Mouse (Mus musculus): ENCODE results near the gene Cnot6. TPM values are rescaled to one million over a fixed set of nuclear protein-coding genes. Genes with fewer than 3 reads are reported as not detected.

Cnot6 gene
- 73.1 and 76.0 TPM in 2 replicates for polyA plus RNA-seq (2014; fragmentation: Nextera tagmentation; extraction: Ambion mirVana)

DNA sequence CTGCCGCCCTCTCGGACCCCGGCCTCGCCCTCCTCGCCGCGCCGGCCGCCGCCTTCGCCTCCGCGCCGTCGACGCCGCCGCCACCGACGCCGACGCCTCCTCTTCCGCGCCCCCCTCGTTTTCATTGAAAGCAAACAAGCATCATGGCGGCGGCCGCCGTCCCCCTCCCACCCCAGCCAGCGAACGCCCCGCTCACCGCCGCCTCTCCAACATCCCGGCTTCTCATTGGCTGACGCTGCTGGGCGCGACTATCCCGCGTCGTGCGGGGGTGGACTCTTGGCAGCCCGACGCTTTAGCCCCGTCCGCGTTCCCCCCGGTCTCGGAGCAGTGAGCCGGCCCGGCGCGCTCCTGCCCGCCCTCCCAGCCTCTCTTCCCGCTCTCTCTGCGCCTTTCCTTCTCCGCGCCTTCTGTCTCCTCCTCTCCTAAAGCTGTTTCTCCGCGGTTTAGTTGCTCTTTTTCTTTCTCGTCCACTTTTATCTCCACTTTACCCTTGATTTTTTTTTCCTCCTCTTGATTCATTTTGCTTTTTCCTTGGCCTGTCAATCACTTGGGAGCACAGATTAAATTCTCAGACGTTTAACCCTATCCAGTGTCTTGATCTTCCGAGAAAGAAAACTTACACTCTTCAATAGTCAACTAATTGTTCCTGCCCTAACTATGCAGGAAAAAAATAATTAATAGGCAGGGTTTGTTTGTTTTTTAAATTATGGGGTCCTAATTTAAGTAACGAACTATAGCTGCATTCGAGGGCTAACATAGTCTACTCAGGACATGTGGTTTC, at the start of gene Cnot6:
Cnot6 (minus strand) TSS at position 169 of the 781 bp plus-strand sequence.
- Histone ChIP-seq H3K9me3 (ENCODE audit: low read depth, low read length) (no peaks in the 10 kb centered on the region), H3K36me3 (ENCODE audit: insufficient read depth) (peaks cover 10% of the 10 kb centered on the region; the same call in 1 of the 2 replicates), H3K4me1 (ENCODE audit: insufficient read depth) (0 out of 2 replicates have a peak, but pooled peaks cover 3% of the 10 kb centered on the region), H3K27me3 (ENCODE audit: insufficient read depth, low read length) (no peaks in the 10 kb centered on the region), H3K27ac (ENCODE audit: low read depth) (peak within 1 kb of the TSS; percentile 96), H3K9ac (peak within 1 kb of the TSS; percentile 98), H3K4me3 (ENCODE audit: low read depth, low read length) (peak within 1 kb of the TSS; percentile 99), H3K4me2 (peak within 1 kb of the TSS; percentile 69)
- peak; percentile 99 for DNase-seq
- under 1% methylated on average over 65 of the region's 65 CpGs for WGBS
- no peak for TF ChIP-seq CTCF (IDR thresholded peaks at IDR 0.05; ENCODE audit: low read depth)
- ATAC-seq (ENCODE audit: insufficient read depth) = peak; percentile 97

DNA sequence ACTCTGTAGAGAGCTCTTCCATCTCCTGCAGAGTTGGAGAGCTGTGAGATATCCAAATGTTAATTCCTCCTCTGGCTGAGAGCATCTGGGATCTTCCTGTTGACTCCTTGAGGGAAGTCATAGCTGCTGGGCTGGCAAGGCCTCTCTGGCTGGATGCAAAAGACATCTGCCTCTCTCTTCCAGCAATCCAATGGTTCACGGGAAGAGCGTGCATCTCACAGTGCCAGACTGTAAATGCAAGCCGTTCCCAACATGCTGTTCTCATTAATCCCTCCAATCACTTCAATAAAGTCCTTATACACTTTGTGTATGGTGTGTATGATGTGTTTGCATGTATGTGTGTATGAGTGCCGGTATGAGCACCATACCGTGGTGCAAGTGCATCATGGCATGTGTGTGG, 48.6 kb upstream of the Cnot6 start:
- Histone ChIP-seq H3K4me2 (no peak overlapping the region), H3K27ac (ENCODE audit: low read depth) (no peak overlapping the region), H3K27me3 (ENCODE audit: insufficient read depth, low read length) (no peaks in the 10 kb centered on the region), H3K9me3 (ENCODE audit: low read depth, low read length) (no peaks in the 10 kb centered on the region), H3K9ac (no peak overlapping the region), H3K4me3 (ENCODE audit: low read depth, low read length) (no peak overlapping the region), H3K4me1 (ENCODE audit: insufficient read depth) (no peaks in the 10 kb centered on the region), H3K36me3 (ENCODE audit: insufficient read depth) (no peaks in the 10 kb centered on the region)
- DNase-seq (no peak), ATAC-seq (ENCODE audit: insufficient read depth) (no peak)
- no peak for TF ChIP-seq CTCF (IDR thresholded peaks at IDR 0.05; ENCODE audit: low read depth)
- 81% methylated on average over 5 of the region's 5 CpGs for WGBS

DNA sequence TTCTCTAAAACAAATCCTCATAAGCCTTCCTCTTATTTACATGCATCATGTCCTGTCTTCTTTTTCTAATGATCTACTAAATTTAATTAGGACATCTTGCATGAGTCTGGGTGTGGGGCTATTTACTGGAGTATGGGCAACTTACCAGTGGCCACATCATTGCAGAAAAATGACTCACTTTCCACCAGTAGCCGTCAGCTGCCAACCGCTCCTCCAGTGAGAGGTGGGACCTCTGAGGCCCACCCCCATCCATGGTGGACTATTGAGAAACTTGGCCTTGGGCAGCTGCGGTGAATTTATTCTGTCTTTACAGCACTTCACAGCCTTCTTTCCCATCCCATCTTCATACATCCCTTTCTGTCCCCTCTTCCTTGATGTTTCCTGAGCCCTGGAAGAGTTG, 45.6 kb upstream of the Cnot6 start:
- 88% methylated on average over 3 of the region's 3 CpGs for WGBS
- ATAC-seq (ENCODE audit: insufficient read depth) = no peak

DNA sequence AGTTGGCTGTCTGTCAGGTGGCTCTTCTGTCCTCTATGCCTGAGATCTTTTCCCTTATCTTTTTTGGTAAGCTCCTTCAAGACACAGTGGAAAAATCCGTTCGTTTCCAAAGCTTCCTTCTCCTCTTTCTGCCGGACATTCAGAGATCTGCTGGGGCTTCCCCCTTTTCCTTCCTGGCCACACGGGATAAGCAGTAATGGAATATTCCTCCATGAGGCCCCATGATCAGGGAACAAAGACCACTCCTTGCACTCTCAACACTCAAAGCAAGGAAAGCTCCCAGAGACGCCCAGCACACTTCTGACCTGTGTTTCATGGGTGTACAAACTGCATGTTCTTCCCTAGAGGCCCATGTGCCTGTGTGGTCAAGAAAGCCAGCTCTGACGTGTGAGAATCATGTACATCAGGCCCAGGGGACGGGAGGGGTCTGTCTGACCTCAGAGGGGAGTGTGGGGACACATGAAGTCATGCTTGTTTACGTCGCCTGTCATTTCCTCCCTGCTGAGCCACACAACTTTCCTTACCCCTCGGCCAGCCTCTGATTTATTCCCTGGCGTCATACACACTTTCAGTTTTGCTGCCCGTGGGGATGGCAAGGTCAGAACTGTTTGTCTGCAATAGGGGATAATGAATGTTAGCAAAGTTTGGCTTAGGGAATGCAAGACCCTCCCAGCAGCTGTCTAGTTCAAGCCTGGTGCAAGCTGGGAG, 42.6 kb upstream of the Cnot6 start:
- WGBS = 16% methylated on average over 12 of the region's 12 CpGs
- no peak overlapping the region for H3K9ac ChIP-seq
- no peak for TF ChIP-seq CTCF (IDR thresholded peaks at IDR 0.05; ENCODE audit: low read depth)
- H3K4me3 ChIP-seq (ENCODE audit: low read depth, low read length) = no peak overlapping the region
- peaks cover 7% of the 10 kb centered on the region for H3K4me1 ChIP-seq (ENCODE audit: insufficient read depth)
- no peaks in the 10 kb centered on the region for H3K27me3 ChIP-seq (ENCODE audit: insufficient read depth, low read length)
- no peaks in the 10 kb centered on the region for H3K9me3 ChIP-seq (ENCODE audit: low read depth, low read length)
- H3K36me3 ChIP-seq (ENCODE audit: insufficient read depth) = no peaks in the 10 kb centered on the region
- peak overlapping the region; percentile 15; the same call in 1 of the 2 replicates for H3K4me2 ChIP-seq
- DNase-seq = peak; percentile 80
- peak overlapping the region; percentile 76; the same call in 1 of the 2 replicates for H3K27ac ChIP-seq (ENCODE audit: low read depth)
- peak; percentile 91 for ATAC-seq (ENCODE audit: insufficient read depth)

More for the DNA sequence above, 45.6 kb upstream of the Cnot6 start:
- DNase-seq = no peak
- Histone ChIP-seq H3K27ac (ENCODE audit: low read depth) (no peak overlapping the region), H3K4me2 (no peak overlapping the region), H3K4me1 (ENCODE audit: insufficient read depth) (peaks cover 7% of the 10 kb centered on the region), H3K36me3 (ENCODE audit: insufficient read depth) (no peaks in the 10 kb centered on the region), H3K9me3 (ENCODE audit: low read depth, low read length) (no peaks in the 10 kb centered on the region), H3K27me3 (ENCODE audit: insufficient read depth, low read length) (no peaks in the 10 kb centered on the region), H3K9ac (no peak overlapping the region), H3K4me3 (ENCODE audit: low read depth, low read length) (no peak overlapping the region)
- no peak for TF ChIP-seq CTCF (IDR thresholded peaks at IDR 0.05; ENCODE audit: low read depth)

DNA sequence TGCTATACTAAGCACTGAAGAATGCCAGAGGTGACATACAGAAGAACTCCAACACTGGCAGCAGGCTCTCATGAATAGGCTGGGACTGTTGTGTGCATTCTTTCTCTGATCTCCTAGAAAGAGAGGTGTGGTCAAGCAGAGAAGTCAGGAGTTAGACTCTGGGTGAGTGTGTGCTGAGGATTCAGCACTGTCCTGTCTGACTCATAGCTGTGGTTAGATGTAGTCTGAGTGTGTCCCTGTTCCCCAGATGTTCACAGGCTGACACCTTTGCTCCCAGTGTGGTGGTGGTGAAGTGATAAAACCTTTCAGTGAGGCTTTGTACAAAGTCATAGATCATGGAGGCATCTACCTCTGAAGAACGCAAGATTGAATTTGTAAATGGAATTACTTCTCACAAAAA, 34.2 kb upstream of the Cnot6 start:
- ATAC-seq (ENCODE audit: insufficient read depth) (no peak), DNase-seq (no peak)
- Histone ChIP-seq H3K4me3 (ENCODE audit: low read depth, low read length) (no peak overlapping the region), H3K27me3 (ENCODE audit: insufficient read depth, low read length) (no peaks in the 10 kb centered on the region), H3K4me1 (ENCODE audit: insufficient read depth) (no peaks in the 10 kb centered on the region), H3K36me3 (ENCODE audit: insufficient read depth) (no peaks in the 10 kb centered on the region), H3K4me2 (no peak overlapping the region), H3K27ac (ENCODE audit: low read depth) (no peak overlapping the region), H3K9me3 (ENCODE audit: low read depth, low read length) (0 out of 2 replicates have a peak, but pooled peaks cover 9% of the 10 kb centered on the region), H3K9ac (no peak overlapping the region)
- TF ChIP-seq CTCF (IDR thresholded peaks at IDR 0.05; ENCODE audit: low read depth) = no peak
- WGBS = 98% methylated on average over 1 of the region's 1 CpGs

DNA sequence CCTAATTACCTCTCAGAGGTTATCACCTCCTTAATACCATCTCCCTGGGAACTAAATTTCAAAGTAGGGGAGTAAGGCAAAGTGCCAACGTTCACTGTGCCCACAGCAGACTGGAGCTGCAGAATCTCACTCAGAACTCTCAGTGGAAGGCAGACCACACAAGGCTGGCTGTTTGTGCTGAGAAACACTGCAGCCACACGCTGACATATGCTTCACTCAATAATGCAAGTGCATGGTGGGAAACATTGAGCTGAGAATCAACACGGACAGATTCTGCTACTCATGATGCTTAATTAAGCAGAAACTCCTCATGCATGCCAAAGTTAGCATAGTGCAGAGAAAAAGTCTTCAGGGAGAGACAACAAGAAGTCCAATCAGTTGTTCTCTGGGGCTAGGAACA, 33.3 kb upstream of the Cnot6 start:
- ATAC-seq (ENCODE audit: insufficient read depth) (no peak), DNase-seq (no peak)
- no peaks in the 10 kb centered on the region for H3K36me3 ChIP-seq (ENCODE audit: insufficient read depth)
- H3K27me3 ChIP-seq (ENCODE audit: insufficient read depth, low read length) = no peaks in the 10 kb centered on the region
- H3K4me2 ChIP-seq = no peak overlapping the region
- no peaks in the 10 kb centered on the region for H3K4me1 ChIP-seq (ENCODE audit: insufficient read depth)
- no peak overlapping the region for H3K4me3 ChIP-seq (ENCODE audit: low read depth, low read length)
- 0 out of 2 replicates have a peak, but pooled peaks cover 9% of the 10 kb centered on the region for H3K9me3 ChIP-seq (ENCODE audit: low read depth, low read length)
- H3K27ac ChIP-seq (ENCODE audit: low read depth) = no peak overlapping the region
- WGBS = 78% methylated on average over 3 of the region's 3 CpGs
- H3K9ac ChIP-seq = no peak overlapping the region
- TF ChIP-seq CTCF (IDR thresholded peaks at IDR 0.05; ENCODE audit: low read depth) = no peak

DNA sequence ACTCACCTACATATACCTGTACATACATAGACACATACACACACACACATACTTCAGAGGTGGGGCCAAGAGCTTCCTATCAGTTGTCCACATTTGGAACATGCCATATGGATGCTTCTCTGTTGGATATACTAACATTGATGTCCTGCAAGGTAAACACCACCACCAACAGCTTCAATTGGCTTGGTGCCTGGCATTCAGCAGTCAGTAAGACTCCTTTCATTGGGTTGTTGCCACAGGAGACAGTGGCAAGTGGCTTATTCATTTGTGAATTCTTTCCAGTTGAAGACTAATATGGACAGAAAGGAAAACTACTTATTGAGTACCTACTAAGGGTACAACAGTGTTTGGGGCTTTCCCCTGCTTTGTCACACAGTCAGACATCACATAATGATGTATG, 32.5 kb upstream of the Cnot6 start:
- no peaks in the 10 kb centered on the region for H3K36me3 ChIP-seq (ENCODE audit: insufficient read depth)
- no peak overlapping the region for H3K9ac ChIP-seq
- H3K9me3 ChIP-seq (ENCODE audit: low read depth, low read length) = 0 out of 2 replicates have a peak, but pooled peaks cover 9% of the 10 kb centered on the region
- H3K4me2 ChIP-seq = no peak overlapping the region
- no peaks in the 10 kb centered on the region for H3K4me1 ChIP-seq (ENCODE audit: insufficient read depth)
- H3K27me3 ChIP-seq (ENCODE audit: insufficient read depth, low read length) = no peaks in the 10 kb centered on the region
- no peak overlapping the region for H3K4me3 ChIP-seq (ENCODE audit: low read depth, low read length)
- TF ChIP-seq CTCF (IDR thresholded peaks at IDR 0.05; ENCODE audit: low read depth) = no peak
- H3K27ac ChIP-seq (ENCODE audit: low read depth) = no peak overlapping the region
- no peak for DNase-seq
- ATAC-seq (ENCODE audit: insufficient read depth) = no peak

Data from lung, embryonic 14.5 days (tissue).